Mouse (Mus musculus) neutrophil, adult 65 days (primary cell): ENCODE data around the gene Nppc. TPM values are rescaled to one million over a fixed set of nuclear protein-coding genes. Genes with fewer than 3 reads are reported as not detected.

Experiments
- total RNA-seq: library from RNA; stranded (reverse); gene quantifications from 2 replicates; pipeline ENCODE4 v1.2.4, GENCODE M21; 2023

The Nppc gene
- not detected in 2 replicates for total RNA-seq

DNA sequence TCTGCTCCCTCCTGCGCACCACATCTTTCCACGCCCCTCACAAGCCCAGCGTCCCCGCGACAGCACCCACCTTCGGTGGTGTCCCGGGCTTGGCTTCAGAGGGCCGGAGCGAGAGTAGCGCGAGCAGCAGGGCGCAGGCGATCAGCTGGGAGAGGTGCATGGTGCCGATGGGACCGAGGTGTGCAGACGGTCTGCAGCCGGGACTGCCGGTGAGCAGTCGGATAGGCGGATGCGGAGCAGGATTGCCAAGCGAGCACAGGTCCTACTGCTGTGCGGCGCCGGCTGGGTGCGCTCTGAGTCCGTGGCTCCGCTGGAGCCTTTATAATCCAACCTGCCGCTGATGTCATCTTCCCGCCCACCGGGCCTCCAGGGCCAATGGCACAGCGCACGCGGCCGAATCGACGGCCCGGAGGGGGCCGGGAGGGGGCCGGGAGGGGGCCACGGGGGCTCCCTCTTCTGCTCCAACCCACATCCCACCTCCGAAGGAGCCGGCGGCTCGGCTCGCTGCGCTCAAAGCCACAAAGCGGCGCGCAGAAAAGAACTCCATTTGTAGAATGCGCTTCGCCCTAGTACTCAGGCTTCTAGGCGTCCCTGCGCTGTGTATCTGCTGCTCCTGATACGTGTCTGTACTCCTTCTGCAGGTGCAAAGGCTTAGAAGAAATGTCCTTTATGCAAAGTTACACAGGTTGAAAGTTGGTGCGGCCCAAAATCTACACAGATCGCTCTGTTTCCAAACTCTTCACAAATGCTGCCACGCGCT is at the start of gene Nppc:
Nppc (minus strand) TSS at position 293 of the 760 bp plus-strand sequence.

DNA sequence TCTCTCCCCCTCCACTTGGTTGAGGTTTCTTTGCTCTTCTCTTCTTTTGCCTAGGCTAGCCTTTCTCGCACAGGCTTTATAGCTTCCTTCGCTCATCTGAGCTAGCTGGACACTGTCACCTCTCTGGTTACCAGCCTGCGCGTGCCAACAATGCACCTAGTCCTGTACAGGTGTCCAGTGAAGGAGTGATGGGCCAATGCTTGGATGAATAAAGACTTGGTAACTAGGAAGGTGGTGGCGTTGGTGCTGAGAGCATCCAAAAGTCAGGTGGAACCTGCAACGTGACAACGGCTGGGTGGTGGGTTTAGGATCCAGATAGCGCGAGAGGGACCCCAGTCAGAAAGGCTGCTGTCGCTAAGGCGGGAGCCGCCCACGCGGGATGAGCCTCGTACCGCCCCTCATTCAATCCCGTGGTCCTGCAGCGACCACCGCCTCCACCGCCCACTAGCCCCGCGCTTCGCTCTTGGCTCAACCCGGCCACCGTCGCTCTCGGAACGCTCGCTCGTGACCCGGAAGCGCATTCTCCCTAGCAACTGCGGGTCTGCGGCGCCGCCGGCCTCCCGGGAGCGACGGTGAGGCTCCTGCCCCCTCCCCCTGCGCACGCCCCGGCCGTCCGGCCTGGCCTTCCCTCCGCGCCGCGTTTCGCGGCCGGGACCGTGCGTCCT is 33.1 kb upstream of the Nppc start, which contains the start of gene Dis3l2:
Dis3l2 (plus strand) TSS at position 509 of the 665 bp plus-strand sequence.

Other genes with a start within 250 kb of the Nppc start
- gene Nmur1, start 244.3 kb downstream of the Nppc start, total RNA-seq = not detected in 2 replicates
- not detected in 2 replicates for gene Tex44, start 244.2 kb downstream of the Nppc start, total RNA-seq
- gene Ptma, start 143.8 kb downstream of the Nppc start, total RNA-seq = 804 and 893 TPM in 2 replicates
- 17.5 and 19.8 TPM in 2 replicates for gene Pde6d, start 87.9 kb downstream of the Nppc start, total RNA-seq
- 7.5 and 10.1 TPM in 2 replicates for gene Cops7b, start 87.7 kb downstream of the Nppc start, total RNA-seq
- gene Dis3l2, start 33.2 kb upstream of the Nppc start, total RNA-seq = 5.0 and 9.0 TPM in 2 replicates